9 mouse cellular contexts compared by ENCODE assay signal in genomic region chr10:70440639-70441461, GRCm38 (mm10). TPM values are rescaled to one million over a fixed set of nuclear protein-coding genes. Genes with fewer than 3 reads are reported as not detected.
DNase-seq lines count a peak whose midpoint lies in the region; ATAC-seq and TF ChIP-seq lines count a peak whose summit lies in the region.
"Had no signal": no experiment of that assay in that cellular context is flagged by ENCODE, and none has a peak within 500 bp of the region (broad histone marks: within the 10 kb centered on the region; RNA-seq: fewer than 3 reads in every experiment).

No protein-coding gene starts in this region.

- no peaks in the 10 kb centered on the region for H3K36me3 ChIP-seq in hindbrain, embryonic 15.5 days

- H3K9me3 ChIP-seq in hindbrain, embryonic 15.5 days, result no peaks in the 10 kb centered on the region

- H3K4me2 ChIP-seq in hindbrain, embryonic 15.5 days, result peak overlapping the region; percentile 74

- peaks cover 31% of the 10 kb centered on the region for H3K4me1 ChIP-seq in hindbrain, embryonic 15.5 days (replicated peaks)

- ATAC-seq in hindbrain, embryonic 15.5 days (ENCODE audit: low FRiP score, low read depth), result peak; percentile 93

- H3K27ac ChIP-seq in hindbrain, embryonic 15.5 days (replicated peaks), result peak overlapping the region; percentile 94
- H3K27ac ChIP-seq in left cerebral cortex, adult 2 months, result peak overlapping the region; percentile 95

- TF ChIP-seq CTCF in left cerebral cortex, adult 2 months (IDR thresholded peaks at IDR 0.05), result no peak; the same call in 1 of the 2 replicates

- H3K27me3 ChIP-seq in hindbrain, embryonic 15.5 days, result no peaks in the 10 kb centered on the region

- peak; percentile 79 for DNase-seq in ZHBTc4 (ENCODE audit: low read depth, low spot score)
- DNase-seq in cerebellum, postnatal 10 days, result peak; percentile 94 to 96
- DNase-seq in gastrocnemius, adult 18-20 months (ENCODE audit: low spot score), result peak; percentile 39
- DNase-seq in left cerebral cortex, adult 2 months (ENCODE audit: extremely low spot score in 1 of 2, low spot score in 2 of 2), result peak; percentile 71 to 76
- DNase-seq in lung, postnatal 25 days (ENCODE audit: low spot score), result peak; percentile 10
- peak; percentile 81 for DNase-seq in right cerebral cortex, postnatal 4 days
- no peak for DNase-seq in thymus, postnatal 36 days

- H3K9ac ChIP-seq in hindbrain, embryonic 15.5 days, result peak overlapping the region; percentile 78

- WGBS in hindbrain, embryonic 15.5 days, result under 1% methylated on average over 44 of the region's 44 CpGs

- intact Hi-C loops in left cerebral cortex, adult 2 months (cut with DNase I), result loop anchor here (1.0 to 5.0 kb wide), 2 partner anchors 41 to 69 kb away; no protein-coding TSS in a partner anchor

- H3K4me3 ChIP-seq in hindbrain, embryonic 15.5 days, result peak overlapping the region; percentile 82
- H3K4me3 ChIP-seq in left cerebral cortex, adult 2 months, result peak overlapping the region; percentile 76

RNA-seq across cellular contexts. Expression of gene Fam13c, which starts 0.6 kb away (rescaled TPM):
- total RNA-seq in gastrocnemius, adult 18-20 months (2021), result 1 to 10 TPM; 4.6 to 6.3 TPM
- polyA plus RNA-seq in hindbrain, embryonic 15.5 days (2015; fragmentation: Nextera tagmentation; extraction: Ambion mirVana), result 23.8 and 24.6 TPM in 2 replicates
- total RNA-seq in left cerebral cortex, adult 2 months (2021), result 10 to 100 TPM; 56.5 to 69.2 TPM
- total RNA-seq: common myeloid progenitor, adult 5-6 weeks had no signal

Comparison
In these comparisons a context has a peak if more than half of its experiments do, and no peak if none do; other contexts are left out.
1. DNase-seq: peak in ZHBTc4 (single experiment), cerebellum, postnatal 10 days (2 of 2), gastrocnemius, adult 18-20 months (single experiment), left cerebral cortex, adult 2 months (2 of 2), lung, postnatal 25 days (single experiment) and right cerebral cortex, postnatal 4 days (single experiment); none in thymus, postnatal 36 days (0 of 2).
2. RNA of gene Fam13c, which starts 0.6 kb away (total RNA-seq): 56.5 to 69.2 TPM in left cerebral cortex, adult 2 months; 4.6 to 6.3 TPM in gastrocnemius, adult 18-20 months; every median in the first group is over 4 times any median in the second.